19 mouse cellular contexts compared by ENCODE assay signal in the genomic region with DNA sequence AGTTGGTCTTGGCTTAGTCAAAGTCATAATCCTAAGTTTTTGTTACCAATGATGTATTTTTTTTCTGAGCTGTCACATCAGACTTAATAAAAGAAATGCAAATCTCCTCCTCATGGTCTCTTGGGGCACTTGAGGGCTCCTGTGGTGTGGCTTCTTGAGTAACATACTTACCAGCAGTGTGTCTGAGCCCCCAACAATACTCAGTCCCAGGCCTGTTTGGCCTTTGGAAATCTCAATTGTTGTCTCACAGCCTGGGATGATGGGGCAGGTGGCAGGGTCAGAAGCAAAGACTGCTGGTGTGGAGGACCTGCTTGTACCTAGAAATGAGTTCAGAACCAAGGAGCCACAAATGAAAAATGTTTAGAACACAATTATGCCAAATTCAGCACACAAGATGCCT.
A peak's percentile ranks its signal among the peaks of the same experiment; 100 is the strongest.
DNase-seq lines count a peak whose midpoint lies in the region; ATAC-seq lines count a peak whose summit lies in the region.
"Had no signal": no experiment of that assay in that cellular context is flagged by ENCODE, and none has a peak within 500 bp of the region (broad histone marks: within the 10 kb centered on the region; RNA-seq: fewer than 3 reads in every experiment).

No protein-coding gene starts in this region.

- ATAC-seq in forebrain, embryonic 11.5 days (replicated peaks; ENCODE audit: low FRiP score), result 0 out of 2 replicates have a peak, but pooled peaks have one; percentile 56
- no peak for ATAC-seq in forebrain, embryonic 16.5 days
- no peak for ATAC-seq in midbrain, embryonic 13.5 days
- ATAC-seq: forebrain, embryonic 13.5 days; forebrain, embryonic 15.5 days had no signal

- H3K4me2 ChIP-seq in forebrain, embryonic 11.5 days (ENCODE audit: low read depth, low read length, severe bottlenecking), result no peak overlapping the region
- no peak overlapping the region for H3K4me2 ChIP-seq in forebrain, embryonic 16.5 days (ENCODE audit: low read length)
- H3K4me2 ChIP-seq in midbrain, embryonic 13.5 days (replicated peaks), result no peak overlapping the region
- H3K4me2 ChIP-seq: embryonic facial prominence, embryonic 13.5 days; embryonic facial prominence, embryonic 15.5 days; forebrain, embryonic 13.5 days; forebrain, embryonic 15.5 days had no signal

- peaks cover 2% of the 10 kb centered on the region; the same call in 1 of the 2 replicates for H3K36me3 ChIP-seq in forebrain, embryonic 11.5 days (ENCODE audit: control insufficient read depth, insufficient read depth, low read length)
- H3K36me3 ChIP-seq in forebrain, embryonic 16.5 days (ENCODE audit: control insufficient read depth, insufficient read depth), result 0 out of 2 replicates have a peak, but pooled peaks cover 6% of the 10 kb centered on the region
- peaks cover 83% of the 10 kb centered on the region for H3K36me3 ChIP-seq in midbrain, embryonic 10.5 days
- peaks cover 17% of the 10 kb centered on the region for H3K36me3 ChIP-seq in midbrain, embryonic 13.5 days

- no peak overlapping the region for H3K4me3 ChIP-seq in forebrain, embryonic 11.5 days (ENCODE audit: low read depth, low read length)
- H3K4me3 ChIP-seq in forebrain, embryonic 16.5 days (replicated peaks; ENCODE audit: low read length), result no peak overlapping the region
- no peak overlapping the region for H3K4me3 ChIP-seq in midbrain, embryonic 10.5 days
- H3K4me3 ChIP-seq in midbrain, embryonic 13.5 days (replicated peaks), result no peak overlapping the region
- H3K4me3 ChIP-seq: embryonic facial prominence, embryonic 13.5 days; embryonic facial prominence, embryonic 15.5 days; erythroblast, embryonic 14.5 days; forebrain, embryonic 10.5 days; forebrain, embryonic 13.5 days; forebrain, embryonic 15.5 days had no signal

- H3K4me1 ChIP-seq in forebrain, embryonic 11.5 days (replicated peaks; ENCODE audit: control insufficient read depth, insufficient read depth, low read length), result no peaks in the 10 kb centered on the region
- no peaks in the 10 kb centered on the region for H3K4me1 ChIP-seq in forebrain, embryonic 16.5 days (replicated peaks; ENCODE audit: control insufficient read depth, insufficient read depth, low read length)
- H3K4me1 ChIP-seq in midbrain, embryonic 10.5 days, result peaks cover 13% of the 10 kb centered on the region
- H3K4me1 ChIP-seq in midbrain, embryonic 13.5 days (replicated peaks), result no peaks in the 10 kb centered on the region
- H3K4me1 ChIP-seq: embryonic facial prominence, embryonic 13.5 days; embryonic facial prominence, embryonic 15.5 days; forebrain, embryonic 13.5 days; forebrain, embryonic 15.5 days had no signal

- no peak overlapping the region for H3K27ac ChIP-seq in forebrain, embryonic 11.5 days (ENCODE audit: low read depth, low read length)
- no peak overlapping the region for H3K27ac ChIP-seq in forebrain, embryonic 16.5 days (ENCODE audit: low read length)
- no peak overlapping the region for H3K27ac ChIP-seq in midbrain, embryonic 10.5 days (replicated peaks)
- H3K27ac ChIP-seq in midbrain, embryonic 13.5 days, result no peak overlapping the region
- H3K27ac ChIP-seq: embryonic facial prominence, embryonic 13.5 days; embryonic facial prominence, embryonic 15.5 days; forebrain, embryonic 10.5 days; forebrain, embryonic 13.5 days; forebrain, embryonic 15.5 days had no signal

- DNase-seq in forebrain, embryonic 11.5 days (ENCODE audit: low spot score), result no peak
- DNase-seq in midbrain, embryonic 10.5 days (ENCODE audit: low spot score), result peak; percentile 18
- DNase-seq: adrenal gland, adult 2 months; adrenal gland, postnatal 10 days; adrenal gland, postnatal 25 days; cerebellum, adult 11 months; cerebellum, adult 18-20 months; cerebellum, adult 8-10 months; cerebellum, adult 9-11 months; cerebellum, postnatal 14 days; cerebellum, postnatal 36 days had no signal

- H3K27me3 ChIP-seq in forebrain, embryonic 11.5 days (ENCODE audit: control insufficient read depth, insufficient read depth, low read length), result no peaks in the 10 kb centered on the region
- no peaks in the 10 kb centered on the region for H3K27me3 ChIP-seq in forebrain, embryonic 16.5 days (replicated peaks; ENCODE audit: control insufficient read depth, insufficient read depth, low read length)
- no peaks in the 10 kb centered on the region for H3K27me3 ChIP-seq in midbrain, embryonic 10.5 days (ENCODE audit: low read depth, poor library complexity, severe bottlenecking)
- no peaks in the 10 kb centered on the region for H3K27me3 ChIP-seq in midbrain, embryonic 13.5 days
- H3K27me3 ChIP-seq: embryonic facial prominence, embryonic 13.5 days; embryonic facial prominence, embryonic 15.5 days; forebrain, embryonic 13.5 days; forebrain, embryonic 15.5 days had no signal

- no peaks in the 10 kb centered on the region for H3K9me3 ChIP-seq in forebrain, embryonic 11.5 days (ENCODE audit: control insufficient read depth, low read length)
- H3K9me3 ChIP-seq in forebrain, embryonic 16.5 days (ENCODE audit: control insufficient read depth, low read length), result no peaks in the 10 kb centered on the region
- no peaks in the 10 kb centered on the region for H3K9me3 ChIP-seq in midbrain, embryonic 10.5 days (replicated peaks)
- no peaks in the 10 kb centered on the region for H3K9me3 ChIP-seq in midbrain, embryonic 13.5 days
- H3K9me3 ChIP-seq: embryonic facial prominence, embryonic 13.5 days; embryonic facial prominence, embryonic 15.5 days; forebrain, embryonic 10.5 days; forebrain, embryonic 13.5 days; forebrain, embryonic 15.5 days had no signal

- no peak overlapping the region for H3K9ac ChIP-seq in forebrain, embryonic 11.5 days (ENCODE audit: low read length)
- no peak overlapping the region for H3K9ac ChIP-seq in forebrain, embryonic 16.5 days (replicated peaks; ENCODE audit: low read depth, low read length)
- no peak overlapping the region for H3K9ac ChIP-seq in midbrain, embryonic 13.5 days (replicated peaks)
- H3K9ac ChIP-seq: embryonic facial prominence, embryonic 13.5 days; embryonic facial prominence, embryonic 15.5 days; forebrain, embryonic 13.5 days; forebrain, embryonic 15.5 days had no signal
